Mouse (Mus musculus): ENCODE data around the gene Nbea. TPM values are rescaled to one million over a fixed set of nuclear protein-coding genes. Genes with fewer than 3 reads are reported as not detected.
A peak's percentile ranks its signal among the peaks of the same experiment; 100 is the strongest.

Gene Nbea
- polyA plus RNA-seq, 1 experiment: 3.6 TPM

GRCm38 (mm10) chr3:55590291-55590690, 593.2 kb downstream of the Nbea start:
- Histone ChIP-seq H3K4me2 (ENCODE audit: low read depth) (no peak overlapping the region), H3K79me2 (ENCODE audit: control insufficient read depth, insufficient read depth) (no peaks in the 10 kb centered on the region), H3K4me3 (no peak overlapping the region), H3K36me3 (ENCODE audit: control insufficient read depth, insufficient read depth) (no peaks in the 10 kb centered on the region), H3ac (ENCODE audit: control insufficient read depth, insufficient read length) (no peak overlapping the region), H3K27me3 (ENCODE audit: control insufficient read depth, insufficient read depth, insufficient read length) (no peaks in the 10 kb centered on the region)
- TF ChIP-seq MAX (IDR thresholded peaks at IDR 0.05; ENCODE audit: low read depth): no peak
- no peak for TF ChIP-seq REST (IDR thresholded peaks at IDR 0.05; ENCODE audit: insufficient read depth, insufficient read length)
- TF ChIP-seq MYOD1 (IDR thresholded peaks at IDR 0.05; ENCODE audit: control insufficient read depth in 1 of 3, insufficient read length in 2 of 3, low read depth in 2 of 3): peak in 1 of 3 experiments; percentile 4
- TF ChIP-seq CEBPB (IDR thresholded peaks at IDR 0.05; ENCODE audit: insufficient read depth, poor library complexity, severe bottlenecking): no peak

- TF ChIP-seq MYOG (IDR thresholded peaks at IDR 0.05; ENCODE audit: control insufficient read depth in 1 of 3, insufficient read depth in 1 of 3, insufficient read length in 2 of 3, low read depth in 2 of 3): no peak
- no peak for TF ChIP-seq TCF3 (IDR thresholded peaks at IDR 0.05; ENCODE audit: insufficient read length, low read depth)
- no peak for TF ChIP-seq REST (IDR thresholded peaks at IDR 0.05; ENCODE audit: insufficient read depth, insufficient read length)
- no peak for TF ChIP-seq POLR2AphosphoS2 (IDR thresholded peaks at IDR 0.05; ENCODE audit: insufficient read length, low read depth)
- no peak overlapping the region for H3K4me3 ChIP-seq
- H3K4me2 ChIP-seq (ENCODE audit: low read depth): no peak overlapping the region
- no peaks in the 10 kb centered on the region for H3K79me2 ChIP-seq (ENCODE audit: control insufficient read depth, insufficient read depth)
- H3K36me3 ChIP-seq (ENCODE audit: control insufficient read depth, insufficient read depth): no peaks in the 10 kb centered on the region
- H3K27me3 ChIP-seq (ENCODE audit: control insufficient read depth, insufficient read depth, insufficient read length): no peaks in the 10 kb centered on the region
- no peak overlapping the region for H3ac ChIP-seq (ENCODE audit: control insufficient read depth, insufficient read length)
Measured at GRCm38 (mm10) chr3:55589402-55589944, 594.0 kb downstream of the Nbea start.

- Histone ChIP-seq H3K36me3 (ENCODE audit: control insufficient read depth, insufficient read depth) (no peaks in the 10 kb centered on the region), H3K79me2 (ENCODE audit: control insufficient read depth, insufficient read depth) (no peaks in the 10 kb centered on the region), H3K27me3 (ENCODE audit: control insufficient read depth, insufficient read depth, insufficient read length) (no peaks in the 10 kb centered on the region), H3K4me2 (ENCODE audit: low read depth) (no peak overlapping the region), H3K4me3 (no peak overlapping the region), H3ac (ENCODE audit: control insufficient read depth, insufficient read length) (no peak overlapping the region)
- TF ChIP-seq TCF12 (IDR thresholded peaks at IDR 0.05; ENCODE audit: insufficient read depth, poor library complexity, severe bottlenecking) (no peak), CEBPB (IDR thresholded peaks at IDR 0.05; ENCODE audit: insufficient read depth, poor library complexity, severe bottlenecking) (no peak), MAX (IDR thresholded peaks at IDR 0.05; ENCODE audit: low read depth) (no peak), MYOD1 (IDR thresholded peaks at IDR 0.05; ENCODE audit: control insufficient read depth in 1 of 3, insufficient read length in 2 of 3, low read depth in 2 of 3) (no peak), SRF (IDR thresholded peaks at IDR 0.05; ENCODE audit: control insufficient read depth, insufficient read length, low read depth) (no peak), MYOG (IDR thresholded peaks at IDR 0.05; ENCODE audit: control insufficient read depth in 1 of 3, insufficient read depth in 1 of 3, insufficient read length in 2 of 3, low read depth in 2 of 3) (no peak), POLR2A (IDR thresholded peaks at IDR 0.05; ENCODE audit: insufficient read length, low read depth) (no peak), E2F4 (IDR thresholded peaks at IDR 0.05; ENCODE audit: insufficient read depth) (no peak), USF1 (IDR thresholded peaks at IDR 0.05; ENCODE audit: low read depth) (no peak), POLR2AphosphoS2 (IDR thresholded peaks at IDR 0.05; ENCODE audit: insufficient read length, low read depth) (no peak), TCF3 (IDR thresholded peaks at IDR 0.05; ENCODE audit: insufficient read length, low read depth) (no peak), REST (IDR thresholded peaks at IDR 0.05; ENCODE audit: insufficient read depth, insufficient read length) (no peak)
Measured at GRCm38 (mm10) chr3:55587972-55588946, 595.2 kb downstream of the Nbea start.

GRCm38 (mm10) chr3:55587434-55587971, 596.0 kb downstream of the Nbea start:
- no peak overlapping the region for H3K4me2 ChIP-seq (ENCODE audit: low read depth)
- no peaks in the 10 kb centered on the region for H3K36me3 ChIP-seq (ENCODE audit: control insufficient read depth, insufficient read depth)
- H3K79me2 ChIP-seq (ENCODE audit: control insufficient read depth, insufficient read depth): no peaks in the 10 kb centered on the region
- TF ChIP-seq MYOG (IDR thresholded peaks at IDR 0.05; ENCODE audit: control insufficient read depth in 1 of 3, insufficient read depth in 1 of 3, insufficient read length in 2 of 3, low read depth in 2 of 3) (no peak), REST (IDR thresholded peaks at IDR 0.05; ENCODE audit: insufficient read depth, insufficient read length) (no peak), SRF (IDR thresholded peaks at IDR 0.05; ENCODE audit: control insufficient read depth, insufficient read length, low read depth) (no peak), TCF3 (IDR thresholded peaks at IDR 0.05; ENCODE audit: insufficient read length, low read depth) (no peak)
- H3K27me3 ChIP-seq (ENCODE audit: control insufficient read depth, insufficient read depth, insufficient read length): no peaks in the 10 kb centered on the region
- no peak overlapping the region for H3K4me3 ChIP-seq
- H3ac ChIP-seq (ENCODE audit: control insufficient read depth, insufficient read length): no peak overlapping the region

Data from myocyte (in vitro differentiated cells).